Mouse (Mus musculus): ENCODE measurements at regions not wholly inside any gene's neighbourhood (a gene's known extent, or its start where the extent isn't known, plus 50 kb on each side); places are given as distances from the start of the nearest gene placed in this dataset.

DNA sequence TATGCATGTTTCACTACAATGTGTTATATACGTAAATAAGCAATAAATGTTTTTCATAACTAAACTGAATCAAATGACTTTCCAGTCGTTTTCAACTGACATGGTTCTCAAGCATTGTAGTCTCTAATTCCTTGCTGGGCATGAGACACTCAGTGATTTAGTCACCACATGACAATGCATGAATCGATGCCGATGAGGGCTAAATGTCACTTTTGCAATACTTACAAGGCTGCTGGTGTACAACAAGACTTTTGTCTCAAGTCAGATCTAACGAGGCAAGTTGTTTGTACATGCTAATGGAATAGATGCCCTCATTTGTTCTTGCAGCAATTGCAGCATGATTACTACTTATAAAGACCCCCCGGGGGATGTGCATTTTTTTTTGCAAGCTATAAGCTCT lies 120.2 kb upstream of the Ifne start:
- no peak for DNase-seq

DNA sequence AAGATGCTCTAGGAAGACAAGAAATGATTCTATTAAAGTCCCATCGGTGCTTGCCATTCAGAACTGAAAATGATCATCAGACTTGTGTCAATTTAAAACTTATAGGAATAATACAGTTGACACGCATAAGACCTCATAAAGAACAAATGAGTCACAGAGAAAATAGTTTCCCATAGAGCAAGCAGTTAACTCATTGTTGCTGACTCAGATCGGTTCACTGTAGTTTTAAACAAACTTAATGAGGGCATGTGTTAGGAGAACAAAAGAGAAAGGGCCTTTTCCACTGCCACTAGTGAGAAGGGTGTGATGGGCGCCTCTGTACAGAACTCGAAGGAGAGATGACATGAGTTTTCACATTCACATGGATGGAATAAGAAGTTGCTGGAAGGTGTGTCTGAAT lies 118.3 kb upstream of the Ifne start:
- DNase-seq, result no peak

DNA sequence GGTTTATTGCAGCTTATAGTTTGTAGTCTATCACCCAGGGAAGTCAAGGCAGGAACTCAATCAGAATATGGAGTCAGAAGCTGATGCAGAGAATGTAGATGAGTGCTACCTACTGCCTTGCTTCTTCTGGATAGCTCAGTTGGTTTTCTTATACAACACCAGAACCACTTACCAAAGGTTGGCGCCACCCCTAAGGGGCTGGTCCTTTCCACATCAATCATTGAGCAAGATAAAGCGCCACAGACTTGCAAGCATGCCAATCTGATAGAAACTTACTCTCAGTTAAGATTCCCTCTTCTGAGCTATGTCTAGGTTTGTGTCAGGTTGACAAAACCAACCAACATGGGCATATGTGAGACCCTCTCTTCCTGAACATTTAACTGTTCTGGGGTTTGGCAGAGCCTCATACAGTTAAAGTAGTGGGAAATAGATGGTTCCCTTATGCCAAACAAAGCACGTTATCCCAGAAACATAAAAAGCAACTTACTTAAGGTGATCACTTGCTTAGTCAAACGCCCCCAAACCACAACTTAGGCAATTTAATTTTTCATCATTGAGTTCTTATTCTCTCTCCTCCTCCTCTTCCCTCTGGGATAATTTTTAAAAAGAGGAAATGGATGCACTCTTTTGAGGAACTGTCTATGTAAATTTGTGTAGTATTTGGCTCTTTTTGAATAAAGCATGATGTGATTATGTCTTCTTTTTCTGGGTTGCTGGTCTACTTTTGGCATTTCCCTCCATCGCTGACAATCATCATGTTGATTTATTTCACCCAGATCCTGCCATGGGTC lies 115.3 kb upstream of the Ifne start:
- DNase-seq, result no peak

DNA sequence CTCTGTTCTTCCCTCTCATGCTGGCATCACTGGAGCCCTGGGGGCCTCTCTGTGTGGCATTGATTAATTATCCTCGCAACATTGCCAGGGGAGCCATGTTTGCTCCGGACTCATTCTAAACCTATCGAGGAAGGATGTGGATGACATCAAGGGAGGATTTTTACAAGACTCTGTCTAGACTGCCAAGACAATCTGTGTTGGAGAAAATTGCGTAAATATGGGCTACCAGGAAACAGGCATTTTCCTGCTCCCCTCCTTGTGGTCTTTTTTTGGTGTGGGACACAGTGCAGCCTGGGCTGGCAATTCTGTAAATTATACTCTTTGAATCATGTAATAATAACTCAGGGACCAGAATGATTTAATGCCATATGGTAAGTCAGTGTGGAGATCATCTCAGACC lies 114.5 kb upstream of the Ifne start:
- no peak for DNase-seq

DNA sequence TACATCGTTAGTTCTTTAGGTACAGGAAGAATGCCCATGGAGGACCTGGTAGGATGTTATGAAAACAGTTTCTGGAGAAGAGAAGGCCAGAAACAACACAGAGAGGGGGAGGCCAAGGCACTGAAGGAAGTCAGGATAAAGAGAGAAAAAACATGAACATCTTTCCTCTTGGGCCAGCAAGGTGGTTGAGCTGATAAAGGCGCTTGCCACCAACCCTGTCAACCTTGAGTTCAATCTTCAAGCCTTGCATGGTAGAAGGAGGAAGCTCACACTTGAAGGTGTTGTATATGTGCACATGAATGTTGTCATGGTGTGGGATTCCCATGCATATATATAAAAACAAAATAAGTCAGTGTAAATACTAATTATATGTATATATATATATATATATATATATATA lies 112.5 kb upstream of the Ifne start:
- DNase-seq, result no peak

DNA sequence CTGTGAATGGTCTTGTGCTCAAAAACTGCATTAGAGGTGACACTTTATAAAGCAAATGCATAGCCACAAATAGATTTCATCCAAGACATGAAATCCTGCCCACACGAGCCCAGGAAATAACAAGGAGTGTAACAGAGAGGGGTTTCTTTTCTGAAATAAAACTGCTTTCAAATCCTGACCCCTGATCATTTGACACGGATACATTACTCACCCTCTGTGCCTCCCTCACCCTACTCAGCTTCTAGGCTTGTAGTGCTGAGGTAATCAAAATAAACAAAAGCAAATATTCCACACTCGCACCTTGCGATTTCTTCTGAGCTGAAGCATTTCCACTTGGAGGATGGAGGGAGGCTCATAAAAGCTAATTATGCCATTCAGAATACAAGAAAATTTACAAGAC lies 108.4 kb upstream of the Ifne start:
- no peak for DNase-seq

DNA sequence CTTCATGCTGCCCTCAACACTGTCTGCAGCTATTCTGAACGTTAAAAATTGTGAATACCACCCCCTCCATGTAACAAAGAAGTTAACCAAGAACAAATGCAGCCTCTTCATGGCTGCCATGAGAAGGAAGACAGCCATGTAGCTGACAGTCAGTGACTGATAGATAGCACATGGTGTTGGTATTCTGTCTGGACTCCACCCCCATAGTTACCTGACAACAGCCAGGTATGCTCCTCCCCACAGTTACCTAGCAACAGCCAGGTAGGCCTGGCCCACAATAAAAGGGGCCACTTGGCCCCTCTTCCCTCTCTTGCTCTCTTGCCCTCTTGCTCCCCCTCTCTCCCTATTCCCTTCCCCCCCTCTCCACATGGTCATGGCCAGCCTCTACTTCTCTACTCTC lies 107.1 kb upstream of the Ifne start:
- DNase-seq, result no peak

DNA sequence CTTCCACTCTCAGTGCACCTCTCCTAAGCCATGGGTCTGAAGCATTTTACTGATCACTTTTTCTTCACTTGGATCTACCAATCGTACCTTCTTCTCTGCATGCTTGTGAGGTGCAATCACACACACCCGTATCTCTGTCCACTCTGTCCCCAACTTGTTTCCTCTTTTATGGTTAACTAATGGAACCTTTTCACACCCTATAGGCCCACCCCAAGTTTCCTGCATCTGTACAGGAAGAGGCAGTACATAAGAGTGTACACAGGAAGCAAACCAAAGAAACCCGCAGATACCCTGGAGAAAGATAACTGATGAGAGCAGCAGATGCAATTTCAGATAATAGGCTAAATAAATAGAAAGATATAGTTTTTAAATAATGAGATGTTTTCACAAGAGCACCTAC lies 102.5 kb upstream of the Ifne start:
- no peak for DNase-seq

DNA sequence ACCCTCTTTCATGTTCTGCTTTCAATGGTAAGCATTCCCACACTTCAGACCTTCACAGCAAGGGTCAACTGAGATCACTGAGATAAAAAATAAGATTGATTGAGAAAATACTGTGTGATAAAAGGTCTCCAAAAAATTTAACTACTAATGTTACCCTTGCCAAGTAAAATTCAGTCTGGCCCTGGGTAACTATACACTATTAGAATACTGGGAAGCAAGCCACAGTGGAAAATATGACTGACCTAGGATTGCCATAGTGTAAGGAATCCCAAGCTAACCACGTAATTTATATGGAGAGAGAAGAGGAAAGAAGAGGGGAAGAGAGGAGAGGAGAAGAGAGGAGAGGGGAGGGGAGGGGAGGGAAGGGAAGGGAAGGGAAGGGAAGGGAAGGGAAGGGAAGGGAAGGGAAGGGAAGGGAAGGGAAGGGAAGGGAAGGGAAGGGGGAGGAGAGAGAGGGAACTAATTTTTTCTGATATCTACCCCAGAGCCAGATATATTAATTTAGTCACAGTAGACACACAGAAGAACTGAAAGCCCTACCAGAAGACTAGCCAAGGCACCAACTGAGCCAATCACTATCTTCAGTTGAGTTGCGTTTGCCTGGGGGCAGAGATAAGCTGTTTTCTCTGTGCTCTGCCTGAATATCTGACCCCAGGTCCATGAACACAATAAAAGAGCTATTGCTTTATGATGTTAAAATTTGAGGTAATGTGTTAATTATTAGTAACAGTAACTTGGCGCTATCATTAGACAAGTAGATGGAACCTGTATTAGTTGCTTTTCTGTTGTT lies 97.3 kb upstream of the Ifne start:
- DNase-seq, result no peak

DNA sequence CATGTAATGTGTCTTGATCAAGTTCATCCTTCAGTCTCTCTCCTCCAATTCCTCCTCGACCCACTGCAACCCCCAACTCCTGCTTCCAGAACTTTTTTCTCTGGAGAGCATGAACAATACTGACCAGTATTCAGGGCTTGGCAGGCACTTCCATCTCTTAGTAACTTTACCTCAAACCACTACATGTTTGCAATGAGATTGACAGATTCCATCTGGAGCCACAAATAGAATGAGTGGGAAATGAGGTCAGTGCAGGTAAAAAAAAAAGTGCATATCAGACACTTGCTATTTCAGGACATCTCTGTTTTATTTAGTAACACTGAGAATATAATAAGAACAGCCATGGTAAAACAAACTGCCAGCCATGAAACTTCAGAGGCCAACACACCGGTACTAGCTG lies 94.5 kb upstream of the Ifne start:
- DNase-seq, result no peak

DNA sequence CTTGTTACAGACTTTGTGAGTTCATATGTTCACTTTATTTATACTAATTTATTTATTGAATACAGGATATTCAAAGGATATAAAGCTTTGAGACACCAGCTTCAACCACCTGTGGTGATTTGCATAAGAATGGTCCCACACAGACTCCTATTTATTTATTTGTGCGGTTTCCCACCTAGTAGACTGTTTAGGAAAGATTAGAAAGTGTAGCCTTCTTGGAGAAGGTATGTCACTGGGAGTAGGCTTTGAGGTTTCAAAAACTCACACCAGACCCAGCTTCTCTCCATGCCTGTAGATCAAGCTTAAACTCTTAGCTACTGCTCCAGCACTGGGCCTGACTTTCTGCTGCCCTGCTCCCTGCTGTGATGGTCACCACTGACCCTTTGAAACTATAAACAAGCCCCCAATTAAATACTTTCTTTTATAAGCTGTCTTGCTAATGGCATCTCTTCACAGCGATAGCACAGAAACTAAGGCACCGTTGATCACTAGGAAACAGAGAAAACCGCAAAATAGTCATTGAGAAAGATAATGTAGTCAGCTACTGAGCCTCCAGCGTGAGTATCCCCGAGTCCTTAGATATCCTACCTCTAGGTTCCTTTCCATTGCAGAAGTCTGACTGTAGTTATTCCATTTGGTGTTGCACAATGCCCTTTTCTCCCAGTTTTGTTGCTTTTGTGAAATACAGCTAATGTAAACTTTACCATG lies 89.3 kb upstream of the Ifne start:
- DNase-seq, result no peak

DNA sequence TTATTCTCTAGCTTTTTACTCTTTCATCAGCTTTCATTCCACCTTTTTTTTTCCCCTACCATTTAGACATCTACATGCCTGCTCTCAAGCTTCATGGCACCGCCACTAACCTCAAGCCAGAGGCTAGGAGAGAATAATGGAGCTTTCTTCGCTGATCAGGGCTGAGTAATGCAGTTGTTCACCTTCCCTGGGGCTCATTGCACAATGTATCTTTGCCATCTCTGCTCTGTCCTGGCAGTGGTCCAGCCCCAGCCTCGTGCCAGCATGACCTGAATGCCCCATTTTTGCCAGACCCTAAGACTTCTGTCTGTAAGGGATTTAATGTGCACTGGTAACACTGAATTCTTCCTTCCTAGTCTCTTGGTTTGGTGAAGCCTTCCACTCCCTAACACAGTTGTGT lies 79.6 kb upstream of the Ifne start:
- DNase-seq, result no peak

DNA sequence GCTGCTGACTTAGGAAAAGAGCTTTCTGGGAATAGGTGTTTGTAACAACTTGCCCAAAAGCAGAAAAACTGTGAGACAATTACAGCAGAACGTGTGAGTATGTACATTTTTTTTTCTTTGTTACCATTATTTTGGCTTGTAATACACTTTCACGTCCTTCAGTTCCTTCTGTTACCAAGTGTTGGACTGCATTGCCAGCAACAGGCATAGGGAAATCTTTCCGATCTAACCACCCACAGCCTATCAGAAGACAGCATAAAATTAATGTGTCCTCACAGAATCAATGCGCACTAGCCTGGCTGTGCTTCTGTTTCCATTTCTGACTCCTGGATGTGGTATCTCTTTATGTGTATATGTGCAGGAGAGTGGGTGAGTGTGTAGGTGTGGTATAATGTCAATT lies 76.6 kb upstream of the Ifne start:
- DNase-seq, result no peak

DNA sequence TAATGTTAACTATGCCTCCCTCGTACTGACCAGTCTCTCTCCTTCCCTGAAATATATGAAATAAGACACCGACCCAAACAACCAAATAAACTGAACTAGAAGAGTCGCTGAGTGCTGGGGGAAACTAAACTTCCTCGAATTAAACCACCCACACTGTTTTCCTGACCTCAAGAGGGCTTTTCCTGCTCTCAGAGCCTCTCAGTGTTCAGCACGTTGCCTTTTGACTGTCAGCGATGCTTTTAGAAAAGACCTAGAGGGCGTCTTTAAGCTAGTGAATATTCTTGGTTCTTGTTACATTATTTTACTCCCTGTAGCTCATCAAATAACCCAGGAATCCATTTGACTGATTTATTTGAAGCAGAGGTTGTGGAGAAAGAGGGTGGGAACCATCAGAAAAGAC lies 76.2 kb upstream of the Ifne start:
- no peak for DNase-seq

DNA sequence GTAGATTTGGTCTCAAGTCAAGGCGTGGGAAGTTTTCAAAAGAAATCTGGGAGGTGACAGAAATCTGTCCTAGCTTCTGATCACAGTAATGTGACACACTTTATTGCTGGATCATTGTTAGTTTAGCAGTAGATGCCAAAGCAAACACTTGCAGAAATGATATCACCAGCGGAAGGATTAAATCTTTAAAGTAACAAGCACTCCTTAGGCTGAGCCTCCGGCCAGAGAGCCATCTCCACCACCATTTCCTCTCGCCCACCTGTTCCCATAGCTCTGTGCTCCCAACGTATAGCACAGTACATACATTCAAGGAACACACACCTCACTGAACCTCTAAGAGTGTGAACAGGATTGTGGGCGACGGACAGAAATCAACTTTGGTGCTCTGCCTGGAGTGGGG lies 75.6 kb upstream of the Ifne start:
- no peak for DNase-seq

DNA sequence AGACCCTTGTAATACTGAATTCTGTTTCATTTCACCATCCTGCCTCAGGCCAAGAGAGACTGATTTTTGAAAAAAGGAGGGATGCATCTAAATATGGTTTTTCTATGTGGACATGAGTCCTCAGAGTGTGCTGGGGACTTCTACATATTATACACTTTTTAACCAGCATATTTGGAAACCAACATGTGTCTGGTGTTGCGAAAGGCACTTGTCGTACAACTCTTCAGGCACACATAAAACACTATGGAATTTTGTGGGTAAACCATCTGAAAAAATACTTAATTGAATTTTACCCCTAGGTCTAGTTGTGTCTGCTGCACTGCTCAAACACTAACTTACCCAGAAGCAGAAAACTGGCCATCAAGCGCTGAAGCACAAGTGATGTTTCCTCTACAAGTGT lies 74.0 kb upstream of the Ifne start:
- no peak for DNase-seq

DNA sequence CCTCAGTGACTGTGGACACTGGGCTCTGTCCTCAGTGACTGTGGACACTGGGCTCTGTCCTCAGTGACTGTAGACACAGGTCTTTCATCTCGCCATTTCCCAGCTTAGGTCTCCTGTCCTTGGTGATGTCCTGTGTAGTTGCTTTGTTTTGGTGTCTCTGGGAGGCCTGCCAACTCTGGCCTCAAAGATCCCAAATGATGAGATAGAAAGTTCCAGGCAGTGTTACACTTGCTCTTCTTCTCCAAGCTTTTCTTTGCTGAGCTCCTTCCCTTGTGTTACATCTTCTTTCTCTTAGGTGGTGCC lies 71.0 kb upstream of the Ifne start:
- no peak for DNase-seq

DNA sequence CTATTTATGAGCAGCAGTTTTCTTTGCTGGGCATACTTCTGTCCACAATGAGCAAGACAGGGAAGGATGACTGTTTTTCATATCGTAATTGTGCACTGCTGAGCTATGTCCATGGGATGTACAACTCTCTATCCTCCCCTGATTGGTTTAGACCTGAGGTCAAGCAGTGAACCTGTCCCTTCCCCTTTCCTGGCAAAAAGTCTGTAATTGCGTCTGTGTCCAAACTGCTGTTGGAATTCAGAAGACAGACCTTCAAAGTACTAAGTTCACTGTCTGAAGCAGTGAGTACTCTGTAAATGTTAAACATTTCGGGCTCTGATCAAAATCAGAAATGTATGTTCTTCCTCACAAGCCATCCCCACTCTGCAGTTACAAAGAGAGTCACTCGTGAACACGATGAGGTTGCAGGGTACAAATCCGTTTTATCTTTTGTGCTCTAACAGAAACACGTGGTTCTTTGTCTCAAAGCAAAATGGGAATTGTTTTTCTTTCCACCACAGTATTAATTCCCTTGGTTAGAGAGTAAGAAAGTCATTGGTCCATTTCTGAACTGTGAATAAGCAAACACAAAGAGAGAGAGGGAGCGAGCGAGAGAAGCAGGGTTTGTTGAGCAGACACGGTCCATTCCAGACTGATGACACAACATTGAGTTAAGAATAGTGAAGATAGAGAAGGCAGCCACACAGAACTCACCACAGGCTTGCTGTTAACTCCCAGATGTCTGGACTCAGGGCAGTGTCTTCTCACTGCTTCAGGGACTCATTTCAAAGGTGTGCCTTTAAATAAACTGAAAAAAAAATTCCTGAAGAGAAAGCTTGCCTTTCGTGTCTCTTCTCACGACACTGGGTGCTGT lies 70.4 kb upstream of the Ifne start:
- DNase-seq, result no peak

DNA sequence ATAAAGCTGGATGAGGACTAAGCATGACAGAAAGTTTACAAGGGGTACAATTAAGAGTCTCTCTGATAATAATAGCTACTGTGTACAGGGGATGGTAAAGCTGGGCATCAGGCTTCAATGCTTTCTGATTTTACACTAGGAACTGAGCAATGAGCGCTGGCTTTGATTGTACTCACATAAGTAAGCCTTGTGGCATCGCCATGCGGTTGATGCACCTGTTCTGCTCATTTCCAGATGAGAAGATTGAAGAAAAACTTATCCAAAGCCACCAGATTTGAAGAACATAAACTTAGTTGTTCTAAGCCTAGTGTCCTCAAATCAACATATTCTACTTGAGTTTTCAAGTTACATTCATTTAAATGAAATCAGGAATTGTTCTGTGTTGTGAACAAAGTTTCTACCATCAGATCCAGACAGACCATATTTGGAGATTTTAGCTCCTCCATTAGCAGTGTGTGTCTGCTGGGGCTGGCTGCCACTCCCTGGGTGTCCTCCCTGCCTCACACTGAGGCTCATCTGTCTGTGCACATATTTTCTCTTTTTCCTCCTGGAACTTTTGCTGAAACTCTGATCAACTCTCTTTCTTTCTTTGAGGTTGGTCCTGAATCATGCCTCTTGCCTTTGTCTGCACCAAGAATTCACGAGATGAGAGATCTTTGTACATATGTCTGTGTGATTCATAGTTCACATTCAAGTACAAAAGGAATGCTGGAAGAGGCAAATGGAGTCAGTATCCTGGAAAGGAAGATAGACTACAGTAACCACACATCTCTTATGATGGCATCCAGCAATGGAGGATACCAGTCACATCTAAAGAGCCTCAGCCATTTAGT lies 68.2 kb upstream of the Ifne start:
- no peak for DNase-seq

DNA sequence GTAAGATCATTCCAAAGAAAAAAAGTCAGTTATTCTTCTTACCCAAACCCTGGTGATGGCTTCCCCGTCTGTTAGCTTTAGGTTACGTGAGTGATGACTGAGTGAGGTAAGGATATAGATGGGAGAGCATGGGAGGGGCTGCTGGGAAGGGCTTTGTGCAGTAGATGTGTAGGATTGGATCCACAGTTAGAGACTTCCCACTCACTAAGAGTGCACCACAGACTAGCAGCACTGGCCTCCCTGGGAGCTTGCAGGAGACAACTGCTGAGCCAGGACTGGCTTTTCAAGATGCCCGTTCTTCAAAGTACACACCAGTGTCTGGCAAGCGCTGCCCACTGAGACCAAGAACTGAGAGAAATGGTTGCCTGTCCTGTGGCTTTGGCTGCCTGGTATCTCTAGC lies 62.0 kb upstream of the Ifne start:
- DNase-seq, result no peak

DNA sequence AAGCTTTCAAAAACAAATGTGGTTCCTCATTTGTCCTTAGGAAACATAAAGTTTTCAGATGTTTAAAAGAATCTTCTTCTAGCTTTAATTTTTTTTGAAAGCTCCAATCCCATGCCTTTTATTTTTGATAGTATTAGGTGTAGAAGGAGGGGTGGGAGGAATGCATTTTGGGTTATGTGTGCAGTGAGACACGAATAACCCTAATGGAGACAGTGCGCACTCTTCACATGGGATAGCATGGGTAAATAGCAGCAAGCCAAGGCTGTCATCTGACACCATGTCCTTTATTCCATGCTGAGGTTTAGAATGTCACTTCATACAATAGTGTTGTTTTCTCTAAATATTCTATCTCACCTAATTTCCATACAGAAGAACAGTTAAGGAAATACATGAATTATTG lies 60.7 kb upstream of the Ifne start:
- DNase-seq, result no peak

DNA sequence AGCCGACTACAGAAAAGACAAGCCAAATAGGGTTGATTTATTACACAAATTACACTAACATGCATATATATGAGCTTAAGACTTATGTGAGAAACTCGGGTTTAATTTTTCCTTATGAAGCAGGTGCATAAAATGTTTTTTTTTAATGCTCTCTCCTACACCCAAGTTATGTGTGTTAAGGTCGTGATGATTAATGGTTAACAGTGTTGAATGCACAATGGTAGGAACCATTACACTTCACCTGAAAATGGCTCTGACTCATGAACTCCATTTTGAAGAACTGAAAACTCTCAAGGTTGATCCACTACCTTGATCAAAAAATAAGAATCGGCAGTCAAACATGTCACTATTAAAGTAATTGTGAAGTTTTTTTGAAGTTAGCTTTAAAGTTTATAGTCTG lies 59.4 kb upstream of the Ifne start:
- no peak for DNase-seq

DNA sequence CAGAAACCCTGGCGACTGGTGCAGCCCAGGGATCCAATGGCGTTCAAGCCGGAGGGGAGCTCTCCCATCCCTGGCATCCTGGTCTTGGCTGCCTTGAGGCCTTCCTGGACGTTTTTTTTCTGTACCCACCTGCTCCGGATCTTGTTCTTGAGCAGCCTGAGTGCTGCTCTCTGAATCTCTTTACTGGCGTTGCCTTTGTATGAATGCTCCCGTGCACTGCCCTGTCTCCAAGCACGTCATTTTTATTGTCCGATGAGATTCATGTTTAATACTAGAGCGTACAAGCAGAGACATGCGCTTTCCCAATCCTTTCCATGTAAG lies 58.7 kb upstream of the Ifne start:
- no peak for DNase-seq
